Mouse (Mus musculus): ENCODE measurements around the gene Apc2.

- no peak for TF ChIP-seq USF1 (IDR thresholded peaks at IDR 0.05; ENCODE audit: low read depth, low read length)
- TF ChIP-seq SMC3 (IDR thresholded peaks at IDR 0.05; ENCODE audit: low read depth, low read length) = no peak
- no peak for TF ChIP-seq CTCF (conservative IDR thresholded peaks at IDR 0.05 in 1 of 2, IDR thresholded peaks at IDR 0.05 in 1 of 2; ENCODE audit: low read depth in 2 of 2, low read length in 2 of 2)
- TF ChIP-seq POLR2A (IDR thresholded peaks at IDR 0.05; ENCODE audit: low read depth, low read length) = no peak
- no peak for TF ChIP-seq RCOR1 (conservative IDR thresholded peaks at IDR 0.05; ENCODE audit: low read depth, low read length)
- TF ChIP-seq CHD1 (IDR thresholded peaks at IDR 0.05; ENCODE audit: low read depth, low read length) = no peak
- TF ChIP-seq NELFE (IDR thresholded peaks at IDR 0.05; ENCODE audit: low read depth, low read length) = no peak
- TF ChIP-seq E2F4 (IDR thresholded peaks at IDR 0.05; ENCODE audit: insufficient replicate concordance, low read depth, low read length) = no peak
- no peak for TF ChIP-seq MYC (IDR thresholded peaks at IDR 0.05; ENCODE audit: low read depth, low read length)
- no peak for TF ChIP-seq EP300 (IDR thresholded peaks at IDR 0.05; ENCODE audit: low read length)
- TF ChIP-seq MAZ (IDR thresholded peaks at IDR 0.05; ENCODE audit: low read depth, low read length) = no peak
Measured at GRCm38 (mm10) chr10:80304458-80304857, 8.7 kb downstream of the Apc2 start.
